Mouse (Mus musculus) kidney, postnatal 0 days (tissue): ENCODE measurements at regions not wholly inside any gene's neighbourhood (a gene's known extent, or its start where the extent isn't known, plus 50 kb on each side); places are given as distances from the start of the nearest gene placed in this dataset.

Experiments used
- ATAC-seq: fragments of 200-750 bp; cut with Nextera tagmentation; replicated peaks from 2 replicates; pipeline ENCODE4 v1.8.0; 2017; ENCODE audit warnings: low read depth, moderate number of reproducible peaks, moderate TSS enrichment, moderate library complexity; ENCODE audit not compliant: low FRiP score
- DNase-seq: peaks from one replicate; pipeline ENCODE4 v3.0.0-alpha.2; 2016; ENCODE audit warnings: low spot score
- H3K27ac ChIP-seq: fragments of 300-500 bp; sonication (generic); 2 replicates; pipeline ENCODE4 v1.5.1; 2014; ENCODE audit warnings: mild to moderate bottlenecking
- H3K27me3 ChIP-seq: fragments of 300-500 bp; sonication (generic); 2 replicates; pipeline ENCODE4 v1.6.1; 2014; ENCODE audit warnings: low read length, mixed read lengths; ENCODE audit not compliant: insufficient read depth
- H3K36me3 ChIP-seq: fragments of 300-500 bp; sonication (generic); 2 replicates; pipeline ENCODE4 v1.6.1; 2014; ENCODE audit warnings: low read length, mixed read lengths; ENCODE audit not compliant: insufficient read depth
- H3K4me1 ChIP-seq: fragments of 300-500 bp; sonication (generic); replicated peaks from 2 replicates; pipeline ENCODE4 v1.6.1; 2014; ENCODE audit warnings: antibody characterized with exemption, low read length, mixed read lengths; ENCODE audit not compliant: insufficient read depth
- H3K4me2 ChIP-seq: fragments of 300-500 bp; sonication (generic); 2 replicates; pipeline ENCODE4 v1.6.1; 2014; ENCODE audit warnings: mild to moderate bottlenecking, low read length, moderate library complexity, mixed read lengths
- H3K4me3 ChIP-seq: fragments of 300-500 bp; sonication (generic); replicated peaks from 2 replicates; pipeline ENCODE4 v1.5.1; 2014; ENCODE audit warnings: low read depth, low read length
- H3K9ac ChIP-seq: fragments of 300-500 bp; sonication (generic); 2 replicates; pipeline ENCODE4 v1.6.1; 2014; ENCODE audit warnings: low read depth, low read length
- H3K9me3 ChIP-seq: fragments of 300-500 bp; sonication (generic); replicated peaks from 2 replicates; pipeline ENCODE4 v1.6.1; 2016; ENCODE audit warnings: low read length, inconsistent platforms, mixed read lengths
- CTCF ChIP-seq: IDR thresholded peaks from 2 replicates; pipeline ENCODE4 v1.5.1; 2016; ENCODE audit warnings: antibody characterized with exemption, low read depth, mild to moderate bottlenecking, moderate library complexity
- WGBS: fragments of 180-500 bp; shearing (Covaris S2); extraction: QIAGEN DNeasy Blood & Tissue Kit; methylation state at CpG from one replicate; pipeline ENCODE4 v1.1.7; 2014; 5-methylcytosine and 5-hydroxymethylcytosine counted together

DNA sequence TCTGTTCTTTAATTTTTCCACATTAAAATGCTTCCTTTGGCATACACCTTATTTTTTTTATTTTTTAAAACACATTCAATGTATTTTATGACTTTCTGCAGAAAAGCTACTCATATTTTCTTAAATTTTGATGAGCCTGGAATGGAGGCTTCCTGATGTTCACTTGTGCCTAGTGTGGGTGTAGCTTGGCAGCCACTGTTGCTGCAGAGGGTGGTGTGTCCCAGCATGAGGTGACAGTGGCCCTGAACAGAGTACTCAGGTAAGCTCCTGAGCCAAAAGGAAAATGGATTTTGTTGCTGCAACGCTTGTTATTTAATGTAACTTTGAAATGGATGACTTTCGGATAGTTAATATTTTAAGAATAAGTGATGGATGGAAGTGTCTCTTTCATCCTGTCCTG, 170.6 kb downstream of the Eipr1 start:
- Histone ChIP-seq H3K9ac (no peak overlapping the region), H3K4me3 (no peak overlapping the region), H3K4me1 (no peaks in the 10 kb centered on the region), H3K9me3 (no peaks in the 10 kb centered on the region), H3K36me3 (no peaks in the 10 kb centered on the region), H3K27me3 (no peaks in the 10 kb centered on the region), H3K27ac (no peak overlapping the region), H3K4me2 (no peak overlapping the region)
- TF ChIP-seq CTCF: no peak
- DNase-seq: no peak
- no peak for ATAC-seq
- 91% methylated on average over 2 of the region's 2 CpGs for WGBS

- H3K9me3 ChIP-seq: no peaks in the 10 kb centered on the region
- H3K27me3 ChIP-seq: no peaks in the 10 kb centered on the region
- DNase-seq (no peak), ATAC-seq (no peak)
- no peak overlapping the region for H3K27ac ChIP-seq
- TF ChIP-seq CTCF: no peak
- 94% methylated on average over 4 of the region's 4 CpGs for WGBS
- no peak overlapping the region for H3K4me2 ChIP-seq
- no peaks in the 10 kb centered on the region for H3K36me3 ChIP-seq
- H3K9ac ChIP-seq: no peak overlapping the region
- H3K4me3 ChIP-seq: no peak overlapping the region
- H3K4me1 ChIP-seq: no peaks in the 10 kb centered on the region
Observed at GRCm38 (mm10) chr12:28925206-28925605, 173.6 kb downstream of the Eipr1 start.

- no peak overlapping the region for H3K27ac ChIP-seq
- no peak for DNase-seq
- no peak overlapping the region for H3K9ac ChIP-seq
- no peaks in the 10 kb centered on the region for H3K27me3 ChIP-seq
- H3K4me1 ChIP-seq: no peaks in the 10 kb centered on the region
- no peak overlapping the region for H3K4me3 ChIP-seq
- no peak overlapping the region for H3K4me2 ChIP-seq
- H3K36me3 ChIP-seq: no peaks in the 10 kb centered on the region
- ATAC-seq: no peak
- 79% methylated on average over 7 of the region's 7 CpGs for WGBS
- TF ChIP-seq CTCF: no peak
- no peaks in the 10 kb centered on the region for H3K9me3 ChIP-seq
Observed at GRCm38 (mm10) chr12:28939936-28940335, 188.3 kb downstream of the Eipr1 start.

DNA sequence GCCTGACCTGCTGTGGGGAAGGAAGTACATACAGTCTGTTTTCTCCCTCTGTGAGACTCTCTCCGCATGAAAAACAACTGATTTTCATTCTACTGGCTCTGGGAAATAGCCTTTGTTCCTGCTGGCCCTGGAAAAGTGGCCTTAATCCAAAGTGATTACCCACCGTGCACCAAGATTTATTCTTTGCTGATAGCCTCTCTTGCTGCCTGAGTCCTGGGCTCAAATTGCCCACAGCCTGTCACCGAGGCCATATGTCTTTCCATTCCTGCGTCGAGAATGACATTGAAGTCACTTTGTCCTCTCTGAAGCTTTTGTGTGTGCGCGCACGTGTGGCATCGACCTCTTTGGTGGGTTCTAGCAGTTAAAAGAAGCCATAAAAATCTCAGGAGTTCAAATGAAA, 197.3 kb downstream of the Eipr1 start:
- Histone ChIP-seq H3K4me1 (no peaks in the 10 kb centered on the region), H3K27ac (no peak overlapping the region), H3K4me2 (no peak overlapping the region), H3K9ac (no peak overlapping the region), H3K9me3 (no peaks in the 10 kb centered on the region), H3K36me3 (no peaks in the 10 kb centered on the region), H3K27me3 (no peaks in the 10 kb centered on the region), H3K4me3 (no peak overlapping the region)
- ATAC-seq: no peak
- no peak for TF ChIP-seq CTCF
- WGBS: 24% methylated on average over 9 of the region's 9 CpGs
- no peak for DNase-seq

DNA sequence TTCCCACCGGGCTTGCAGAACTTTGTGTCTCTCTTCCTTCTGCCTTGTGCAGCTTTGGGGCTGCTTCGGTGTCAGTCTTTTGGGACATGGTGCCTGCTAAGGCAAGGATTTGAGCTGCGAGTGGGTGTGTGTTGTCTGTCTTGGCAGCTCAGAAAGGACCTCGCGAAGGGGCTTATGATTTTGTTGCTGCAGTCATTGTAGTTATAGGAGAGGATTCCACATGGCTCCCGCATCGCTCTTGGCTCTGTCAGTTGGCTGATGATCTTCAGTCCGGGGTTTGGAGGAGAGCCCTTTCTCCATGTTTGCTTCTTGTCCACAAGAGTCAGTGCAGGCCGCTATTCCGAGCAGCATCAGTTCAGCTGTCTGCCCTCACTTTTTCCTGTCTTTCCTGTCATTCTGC, 197.7 kb downstream of the Eipr1 start:
- Histone ChIP-seq H3K4me3 (no peak overlapping the region), H3K4me2 (no peak overlapping the region), H3K36me3 (no peaks in the 10 kb centered on the region), H3K27me3 (no peaks in the 10 kb centered on the region), H3K9me3 (no peaks in the 10 kb centered on the region), H3K27ac (no peak overlapping the region), H3K4me1 (no peaks in the 10 kb centered on the region), H3K9ac (no peak overlapping the region)
- no peak for TF ChIP-seq CTCF
- DNase-seq (no peak), ATAC-seq (no peak)
- WGBS: 53% methylated on average over 10 of the region's 10 CpGs

DNA sequence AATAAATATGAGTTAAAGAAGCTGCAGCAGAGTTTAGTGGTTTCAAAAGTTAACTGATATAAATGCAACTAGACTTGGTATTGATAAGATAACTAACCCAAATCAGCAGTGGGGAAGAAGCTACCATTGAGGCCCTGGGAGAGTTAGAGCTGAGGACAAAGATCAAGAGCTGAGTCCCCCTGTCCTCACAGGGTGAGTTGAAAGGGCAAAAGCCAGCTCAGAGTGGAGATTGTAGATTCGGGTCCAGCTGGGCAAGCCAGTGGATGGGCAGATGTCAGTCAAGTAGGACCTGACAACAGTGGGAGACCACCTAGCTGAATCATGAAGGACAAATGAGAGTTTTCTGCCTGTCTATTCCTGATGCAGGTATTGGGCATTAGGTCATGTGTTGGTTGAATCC, 205.6 kb downstream of the Eipr1 start:
- 86% methylated on average over 1 of the region's 1 CpGs for WGBS
- DNase-seq (no peak), ATAC-seq (no peak)
- Histone ChIP-seq H3K9me3 (no peaks in the 10 kb centered on the region), H3K27ac (no peak overlapping the region), H3K4me1 (no peaks in the 10 kb centered on the region), H3K27me3 (no peaks in the 10 kb centered on the region), H3K4me3 (no peak overlapping the region), H3K36me3 (no peaks in the 10 kb centered on the region), H3K4me2 (no peak overlapping the region), H3K9ac (no peak overlapping the region)
- TF ChIP-seq CTCF: no peak

GRCm38 (mm10) chr12:28958661-28959060, 207.1 kb downstream of the Eipr1 start:
- DNase-seq: no peak
- ATAC-seq: no peak
- no peak for TF ChIP-seq CTCF
- Histone ChIP-seq H3K9ac (no peak overlapping the region), H3K4me3 (no peak overlapping the region), H3K4me2 (no peak overlapping the region), H3K27me3 (no peaks in the 10 kb centered on the region), H3K36me3 (no peaks in the 10 kb centered on the region), H3K4me1 (no peaks in the 10 kb centered on the region), H3K27ac (no peak overlapping the region), H3K9me3 (no peaks in the 10 kb centered on the region)
- WGBS: 75% methylated on average over 1 of the region's 1 CpGs
